ENCODE assay signal across 8 mouse cellular contexts in the genomic region with DNA sequence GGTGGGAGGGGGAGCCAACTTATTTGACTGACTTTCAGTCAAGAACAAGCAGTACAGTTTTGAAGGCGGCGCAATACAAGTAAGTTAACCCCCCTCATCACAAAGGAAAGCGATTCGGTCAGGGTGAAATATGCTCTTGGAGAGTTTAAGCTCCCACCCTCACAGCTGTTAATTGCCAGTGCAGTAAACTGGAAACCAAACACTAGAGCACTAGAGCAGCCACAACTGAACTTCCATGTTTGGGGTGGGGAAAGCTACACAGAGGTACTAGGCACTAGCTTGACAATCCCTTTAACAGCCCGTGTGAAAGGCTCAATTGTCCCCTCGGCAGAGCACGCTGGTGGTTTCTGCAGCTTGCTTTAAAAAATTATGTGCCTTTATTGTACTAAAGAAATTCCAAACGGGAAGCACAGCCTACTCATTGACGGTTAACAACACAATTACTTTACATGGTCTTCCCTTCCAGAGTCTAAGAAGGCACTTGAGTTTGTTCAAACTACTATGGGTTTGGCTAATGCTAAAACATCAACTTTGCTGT.
DNase-seq lines count a peak whose midpoint lies in the region; ATAC-seq lines count a peak whose summit lies in the region.

No protein-coding gene starts in this region.

- H3K36me3 ChIP-seq in kidney, embryonic 15.5 days: no peaks in the 10 kb centered on the region
- H3K36me3 ChIP-seq in embryonic facial prominence, embryonic 13.5 days: no peaks in the 10 kb centered on the region
- H3K36me3 ChIP-seq in intestine, embryonic 15.5 days: no peaks in the 10 kb centered on the region
- no peaks in the 10 kb centered on the region for H3K36me3 ChIP-seq in neural tube, embryonic 11.5 days (ENCODE audit: control insufficient read depth, insufficient read depth, low read length)

- peak overlapping the region; percentile 61 for H3K4me2 ChIP-seq in kidney, embryonic 15.5 days
- H3K4me2 ChIP-seq in embryonic facial prominence, embryonic 13.5 days: peak overlapping the region; percentile 54
- H3K4me2 ChIP-seq in intestine, embryonic 15.5 days (replicated peaks): peak overlapping the region; percentile 61
- H3K4me2 ChIP-seq in neural tube, embryonic 11.5 days (ENCODE audit: low read depth): peak overlapping the region; percentile 57

- H3K27ac ChIP-seq in kidney, embryonic 15.5 days: peak overlapping the region; percentile 63
- H3K27ac ChIP-seq in embryonic facial prominence, embryonic 13.5 days: no peak overlapping the region
- peak overlapping the region; percentile 74 for H3K27ac ChIP-seq in intestine, embryonic 15.5 days
- H3K27ac ChIP-seq in neural tube, embryonic 11.5 days (ENCODE audit: low read depth, low read length): no peak overlapping the region

- intact Hi-C loops in left cerebral cortex, postnatal 36 days (cut with DNase I): loop anchor here (5.0 kb wide), 1 partner anchor 35 kb away; no protein-coding TSS in a partner anchor

- 0 out of 2 replicates have a peak, but pooled peaks have one; percentile 24 for ATAC-seq in kidney, embryonic 15.5 days (replicated peaks; ENCODE audit: low FRiP score)
- no peak for ATAC-seq in embryonic facial prominence, embryonic 13.5 days (ENCODE audit: insufficient number of reproducible peaks, insufficient read depth, low FRiP score, low TSS enrichment, low read depth)
- peak; percentile 34; the same call in 1 of the 2 replicates for ATAC-seq in intestine, embryonic 15.5 days
- ATAC-seq in neural tube, embryonic 11.5 days (ENCODE audit: insufficient read depth, low FRiP score, low TSS enrichment): no peak
- no peak for ATAC-seq in cerebellum, adult (ENCODE audit: insufficient number of reproducible peaks, low FRiP score, low TSS enrichment)

- H3K9ac ChIP-seq in kidney, embryonic 15.5 days: 0 out of 2 replicates have a peak overlapping the region, but pooled peaks have one; percentile 26
- H3K9ac ChIP-seq in embryonic facial prominence, embryonic 13.5 days: no peak overlapping the region
- 0 out of 2 replicates have a peak overlapping the region, but pooled peaks have one; percentile 46 for H3K9ac ChIP-seq in intestine, embryonic 15.5 days
- peak overlapping the region; percentile 3; the same call in 1 of the 2 replicates for H3K9ac ChIP-seq in neural tube, embryonic 11.5 days (ENCODE audit: low read length)

- no peak for DNase-seq in kidney, postnatal 25 days
- peak; percentile 16 for DNase-seq in neural tube, embryonic 11.5 days (ENCODE audit: low spot score)
- DNase-seq in left cerebral cortex, postnatal 36 days (ENCODE audit: low spot score in 2 of 2): no peak
- no peak for DNase-seq in cerebellum, postnatal 4 days (ENCODE audit: low spot score in 2 of 2)

- no peaks in the 10 kb centered on the region for H3K27me3 ChIP-seq in kidney, embryonic 15.5 days
- H3K27me3 ChIP-seq in embryonic facial prominence, embryonic 13.5 days: peaks cover 16% of the 10 kb centered on the region
- H3K27me3 ChIP-seq in intestine, embryonic 15.5 days (replicated peaks): no peaks in the 10 kb centered on the region
- no peaks in the 10 kb centered on the region for H3K27me3 ChIP-seq in neural tube, embryonic 11.5 days (ENCODE audit: control insufficient read depth, insufficient read depth, low read length)

- peak overlapping the region; percentile 41 for H3K4me3 ChIP-seq in kidney, embryonic 15.5 days (replicated peaks)
- peak overlapping the region; percentile 30 for H3K4me3 ChIP-seq in embryonic facial prominence, embryonic 13.5 days
- peak overlapping the region; percentile 40 for H3K4me3 ChIP-seq in intestine, embryonic 15.5 days (replicated peaks)
- H3K4me3 ChIP-seq in neural tube, embryonic 11.5 days (ENCODE audit: low read depth, low read length): 0 out of 2 replicates have a peak overlapping the region, but pooled peaks have one; percentile 2

- WGBS in kidney, embryonic 15.5 days: 9% methylated on average over 9 of the region's 9 CpGs
- WGBS in embryonic facial prominence, embryonic 13.5 days: 26% methylated on average over 9 of the region's 9 CpGs
- WGBS in intestine, embryonic 15.5 days: 19% methylated on average over 9 of the region's 9 CpGs
- 21% methylated on average over 9 of the region's 9 CpGs for WGBS in neural tube, embryonic 11.5 days

- H3K4me1 ChIP-seq in kidney, embryonic 15.5 days: peaks cover 30% of the 10 kb centered on the region
- H3K4me1 ChIP-seq in embryonic facial prominence, embryonic 13.5 days: peaks cover 25% of the 10 kb centered on the region
- peaks cover 29% of the 10 kb centered on the region for H3K4me1 ChIP-seq in intestine, embryonic 15.5 days (replicated peaks)
- peaks cover 18% of the 10 kb centered on the region for H3K4me1 ChIP-seq in neural tube, embryonic 11.5 days (ENCODE audit: control insufficient read depth, insufficient read depth, low read length)

- no peaks in the 10 kb centered on the region for H3K9me3 ChIP-seq in kidney, embryonic 15.5 days (replicated peaks)
- no peaks in the 10 kb centered on the region for H3K9me3 ChIP-seq in embryonic facial prominence, embryonic 13.5 days
- no peaks in the 10 kb centered on the region for H3K9me3 ChIP-seq in intestine, embryonic 15.5 days
- no peaks in the 10 kb centered on the region for H3K9me3 ChIP-seq in neural tube, embryonic 11.5 days (ENCODE audit: control insufficient read depth, low read length)

Comparison
In these comparisons a context has a peak if more than half of its experiments do, and no peak if none do; other contexts are left out.
1. ATAC-seq: peak in kidney, embryonic 15.5 days (single experiment) and intestine, embryonic 15.5 days (single experiment); none in embryonic facial prominence, embryonic 13.5 days (single experiment), neural tube, embryonic 11.5 days (single experiment) and cerebellum, adult (single experiment).
2. H3K27ac ChIP-seq: peak in kidney, embryonic 15.5 days (single experiment) and intestine, embryonic 15.5 days (single experiment); none in embryonic facial prominence, embryonic 13.5 days (single experiment) and neural tube, embryonic 11.5 days (single experiment).
3. Peak in every context shown above with its lines, with median percentiles within 50 percentile points of each other: H3K4me2 ChIP-seq and H3K4me3 ChIP-seq.